Mouse (Mus musculus): ENCODE results near the gene Robo1.

The Robo1 gene

DNA sequence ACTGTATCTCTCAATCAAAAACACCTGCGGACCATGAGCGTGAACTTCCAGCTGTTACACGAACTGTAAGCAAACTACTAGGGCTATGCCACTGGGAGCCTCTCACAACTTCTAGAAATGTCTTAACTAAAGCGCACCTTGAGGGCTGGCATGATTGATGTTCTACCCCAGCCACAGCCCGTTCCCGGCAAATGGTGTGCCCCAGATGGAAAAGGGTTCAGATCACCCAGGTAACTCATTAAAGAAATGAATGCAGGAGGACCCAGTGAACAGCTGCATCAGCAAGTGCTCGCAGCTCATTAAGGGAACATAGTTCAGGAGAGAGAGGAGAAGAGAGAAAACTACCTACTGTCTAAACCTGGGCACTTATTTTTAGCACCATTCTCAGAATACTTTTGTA, 759.7 kb downstream of the Robo1 start:
- in situ Hi-C loops (cut with MboI, MseI) = no loop called here

DNA sequence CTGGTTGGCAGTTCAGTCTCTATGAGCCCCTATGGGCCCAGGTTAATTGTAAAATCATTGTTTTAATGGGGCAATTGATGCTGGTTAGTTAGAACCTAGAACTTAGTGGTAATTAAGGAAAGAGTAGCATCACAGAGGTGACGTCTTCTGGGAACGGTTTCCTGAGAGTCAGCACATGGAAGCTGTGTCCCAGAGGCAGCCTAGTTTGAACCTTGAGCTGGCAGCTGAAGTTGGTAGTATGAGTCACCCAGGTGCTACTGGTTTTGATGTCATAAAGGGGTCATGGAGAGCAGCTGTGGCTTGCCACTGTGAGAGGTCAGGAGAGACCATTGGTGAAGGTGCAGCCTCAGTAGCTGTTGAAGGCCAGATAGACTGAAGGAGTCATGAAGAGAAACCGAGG, 763.9 kb downstream of the Robo1 start:
- in situ Hi-C loops (cut with MboI, MseI) = no loop called here

DNA sequence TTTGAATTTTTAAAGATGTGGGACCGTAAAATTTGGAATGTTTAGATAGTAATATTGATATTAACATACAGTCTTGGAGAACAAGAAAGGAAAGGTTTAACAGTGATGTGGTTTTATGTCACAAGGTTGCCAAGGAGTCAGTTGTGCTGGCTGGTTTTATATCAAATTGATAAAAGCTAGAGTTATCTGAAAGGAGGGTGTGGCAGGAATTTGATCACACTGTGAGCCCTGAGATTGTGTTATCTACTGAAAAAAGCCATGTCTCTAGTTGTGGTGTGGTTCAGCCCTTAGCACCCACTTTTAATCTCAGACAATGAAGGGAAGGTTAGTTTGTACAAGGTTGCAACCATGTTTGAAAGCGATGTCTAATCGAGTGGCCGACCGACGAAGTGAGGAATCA, 764.8 kb downstream of the Robo1 start:
- in situ Hi-C loops (cut with MboI, MseI) = no loop called here

DNA sequence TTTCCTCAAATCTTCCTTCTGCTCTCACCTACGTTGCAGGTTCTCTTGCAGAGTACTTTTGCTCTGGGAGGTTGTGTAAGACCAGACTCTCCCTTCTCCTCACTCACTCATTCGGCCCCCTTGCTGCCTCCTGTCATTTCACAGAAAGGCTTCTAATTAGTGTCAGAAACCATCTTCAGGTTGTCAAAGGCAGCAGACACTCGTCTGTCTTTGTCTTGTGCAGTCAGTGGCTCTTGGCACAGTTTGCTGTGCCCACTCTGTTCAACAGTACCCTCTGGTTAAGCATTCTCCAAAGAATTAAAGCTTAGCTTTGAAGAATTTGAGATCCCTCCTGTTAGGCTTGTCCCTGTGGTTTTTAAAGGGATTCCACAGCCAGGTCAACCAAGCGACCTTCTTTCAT, 774.3 kb downstream of the Robo1 start:
- in situ Hi-C loops (cut with MboI, MseI) = no loop called here

DNA sequence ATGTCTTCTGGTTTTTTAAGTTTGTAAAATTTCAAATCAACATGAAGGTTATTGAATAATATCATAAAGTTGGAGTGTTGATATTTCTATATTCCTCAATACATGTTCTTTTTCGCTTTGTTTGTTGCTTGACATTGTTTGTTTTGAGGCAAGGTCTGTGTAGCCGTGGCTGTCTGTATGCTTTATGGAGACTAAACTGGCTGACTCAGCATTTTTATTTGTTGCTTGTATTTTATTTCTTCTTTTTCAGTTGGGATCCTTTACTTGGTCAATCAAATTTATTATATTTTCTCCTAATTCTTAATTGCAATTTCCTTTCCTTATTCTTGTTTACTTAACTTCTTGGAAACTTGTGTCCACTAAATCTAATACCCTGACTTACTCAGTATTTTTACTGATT, 775.0 kb downstream of the Robo1 start:
- in situ Hi-C loops (cut with MboI, MseI) = no loop called here
